Mouse (Mus musculus) C2C12 (cell line): ENCODE measurements around the gene Gm17651.

Experiments
- CTCF ChIP-seq: IDR thresholded peaks from one replicate; pipeline ENCODE4 v1.5.1; 2011; ENCODE audit not compliant: control insufficient read depth, insufficient read depth, insufficient read length
- USF1 ChIP-seq: IDR thresholded peaks from one replicate; pipeline ENCODE4 v1.6.1; 2011; ENCODE audit warnings: low read depth, mild to moderate bottlenecking, control low read depth, moderate library complexity

DNA sequence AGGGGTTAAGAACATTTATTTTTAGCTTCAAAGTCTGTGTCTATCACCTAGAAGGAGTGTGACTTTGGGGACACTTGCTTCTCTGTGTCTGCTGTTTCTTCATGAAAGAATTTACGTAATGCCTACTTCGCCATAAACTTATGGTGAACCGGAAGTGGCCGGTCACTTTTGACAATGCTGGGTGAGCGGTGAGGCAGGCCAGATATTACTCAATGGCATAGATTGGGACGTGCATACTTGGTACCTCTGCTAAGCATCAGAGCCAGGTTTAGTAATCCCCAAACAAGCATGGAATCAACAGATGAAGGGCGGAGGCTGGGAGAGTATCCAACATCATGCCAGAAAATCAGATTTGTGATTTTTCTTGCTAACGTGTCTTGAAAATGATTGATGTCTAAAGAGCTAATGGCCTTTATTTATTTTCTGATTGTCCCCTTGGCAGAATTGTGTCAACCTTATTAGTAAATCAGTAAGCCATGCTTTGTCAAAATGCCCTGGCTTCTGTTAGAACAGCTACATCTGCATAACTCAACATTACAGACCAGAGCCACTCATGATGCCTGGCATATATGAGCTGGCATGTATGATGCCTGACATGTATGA, 43.1 kb downstream of the Gm17651 start:
- TF ChIP-seq CTCF (no peak), USF1 (no peak)
